Mouse (Mus musculus): ENCODE data around the gene Klf5. TPM values are rescaled to one million over a fixed set of nuclear protein-coding genes. Genes with fewer than 3 reads are reported as not detected.

Klf5 gene
- total RNA-seq (2014; rRNA removed), result 1.5 and 2.4 TPM in 2 replicates
- 3.5 and 3.7 TPM in 2 replicates for polyA plus RNA-seq (2015; fragmentation: Nextera tagmentation; extraction: Ambion mirVana)

- Histone ChIP-seq H3K9ac (replicated peaks; ENCODE audit: low read length) (peak within 1 kb of the TSS; percentile 59), H3K27me3 (ENCODE audit: insufficient read depth, low read length) (no peaks in the 10 kb centered on the region), H3K9me3 (ENCODE audit: low read length) (no peaks in the 10 kb centered on the region), H3K4me3 (ENCODE audit: low read length) (peak within 1 kb of the TSS; percentile 76), H3K36me3 (ENCODE audit: insufficient read depth, low read length) (no peaks in the 10 kb centered on the region), H3K27ac (0 out of 2 replicates have a peak within 1 kb of the TSS, but pooled peaks have one; percentile 3), H3K4me2 (ENCODE audit: low read depth, low read length) (peak within 1 kb of the TSS; percentile 88), H3K4me1 (ENCODE audit: insufficient read depth, low read length) (no peaks in the 10 kb centered on the region)
- TF ChIP-seq CTCF (IDR thresholded peaks at IDR 0.05; ENCODE audit: low read depth), result no peak
- WGBS, result 1% methylated on average over 63 of the region's 67 CpGs
- ATAC-seq (peak; percentile 98), DNase-seq (ENCODE audit: low spot score) (peak; percentile 94)
These were observed at the start of gene Klf5 for GRCm38 (mm10) chr14:99298385-99299021. Klf5 (plus strand) TSS chr14:99298691.

GRCm38 (mm10) chr14:99262026-99262425, 36.5 kb upstream of the Klf5 start:
- Histone ChIP-seq H3K4me1 (ENCODE audit: insufficient read depth, low read length) (no peaks in the 10 kb centered on the region), H3K27ac (no peak overlapping the region), H3K4me2 (ENCODE audit: low read depth, low read length) (no peak overlapping the region), H3K9me3 (ENCODE audit: low read length) (no peaks in the 10 kb centered on the region), H3K4me3 (ENCODE audit: low read length) (no peak overlapping the region), H3K27me3 (ENCODE audit: insufficient read depth, low read length) (no peaks in the 10 kb centered on the region), H3K36me3 (ENCODE audit: insufficient read depth, low read length) (peaks cover under 1% of the 10 kb centered on the region; the same call in 1 of the 2 replicates), H3K9ac (replicated peaks; ENCODE audit: low read length) (no peak overlapping the region)
- no peak for TF ChIP-seq CTCF (IDR thresholded peaks at IDR 0.05; ENCODE audit: low read depth)
- ATAC-seq (no peak), DNase-seq (ENCODE audit: low spot score) (no peak)
- 94% methylated on average over 12 of the region's 12 CpGs for WGBS

- 97% methylated on average over 6 of the region's 6 CpGs for WGBS
- Histone ChIP-seq H3K9ac (replicated peaks; ENCODE audit: low read length) (no peak overlapping the region), H3K27ac (no peak overlapping the region), H3K9me3 (ENCODE audit: low read length) (no peaks in the 10 kb centered on the region), H3K36me3 (ENCODE audit: insufficient read depth, low read length) (no peaks in the 10 kb centered on the region), H3K4me1 (ENCODE audit: insufficient read depth, low read length) (no peaks in the 10 kb centered on the region), H3K4me2 (ENCODE audit: low read depth, low read length) (no peak overlapping the region), H3K27me3 (ENCODE audit: insufficient read depth, low read length) (no peaks in the 10 kb centered on the region), H3K4me3 (ENCODE audit: low read length) (no peak overlapping the region)
- no peak for TF ChIP-seq CTCF (IDR thresholded peaks at IDR 0.05; ENCODE audit: low read depth)
- no peak for ATAC-seq
- DNase-seq (ENCODE audit: low spot score), result no peak
These were observed 34.7 kb upstream of the Klf5 start for GRCm38 (mm10) chr14:99263816-99264215.

- H3K9ac ChIP-seq (replicated peaks; ENCODE audit: low read length), result no peak overlapping the region
- no peaks in the 10 kb centered on the region for H3K9me3 ChIP-seq (ENCODE audit: low read length)
- DNase-seq (ENCODE audit: low spot score), result no peak
- no peak overlapping the region for H3K4me2 ChIP-seq (ENCODE audit: low read depth, low read length)
- H3K4me1 ChIP-seq (ENCODE audit: insufficient read depth, low read length), result no peaks in the 10 kb centered on the region
- H3K27ac ChIP-seq, result no peak overlapping the region
- 94% methylated on average over 14 of the region's 14 CpGs for WGBS
- TF ChIP-seq CTCF (IDR thresholded peaks at IDR 0.05; ENCODE audit: low read depth), result no peak
- no peaks in the 10 kb centered on the region for H3K27me3 ChIP-seq (ENCODE audit: insufficient read depth, low read length)
- H3K4me3 ChIP-seq (ENCODE audit: low read length), result no peak overlapping the region
- ATAC-seq, result no peak
- no peaks in the 10 kb centered on the region for H3K36me3 ChIP-seq (ENCODE audit: insufficient read depth, low read length)
These were observed 32.7 kb upstream of the Klf5 start for GRCm38 (mm10) chr14:99265791-99266190.

GRCm38 (mm10) chr14:99266749-99267148, 31.7 kb upstream of the Klf5 start:
- ATAC-seq (no peak), DNase-seq (ENCODE audit: low spot score) (no peak)
- WGBS, result 40% methylated on average over 5 of the region's 5 CpGs
- Histone ChIP-seq H3K27ac (no peak overlapping the region), H3K27me3 (ENCODE audit: insufficient read depth, low read length) (no peaks in the 10 kb centered on the region), H3K36me3 (ENCODE audit: insufficient read depth, low read length) (no peaks in the 10 kb centered on the region), H3K4me1 (ENCODE audit: insufficient read depth, low read length) (no peaks in the 10 kb centered on the region), H3K9me3 (ENCODE audit: low read length) (no peaks in the 10 kb centered on the region), H3K4me2 (ENCODE audit: low read depth, low read length) (no peak overlapping the region), H3K9ac (replicated peaks; ENCODE audit: low read length) (no peak overlapping the region), H3K4me3 (ENCODE audit: low read length) (no peak overlapping the region)
- no peak for TF ChIP-seq CTCF (IDR thresholded peaks at IDR 0.05; ENCODE audit: low read depth)

GRCm38 (mm10) chr14:99274056-99274455, 24.4 kb upstream of the Klf5 start:
- Histone ChIP-seq H3K4me3 (ENCODE audit: low read length) (no peak overlapping the region), H3K9ac (replicated peaks; ENCODE audit: low read length) (no peak overlapping the region), H3K9me3 (ENCODE audit: low read length) (no peaks in the 10 kb centered on the region), H3K4me1 (ENCODE audit: insufficient read depth, low read length) (no peaks in the 10 kb centered on the region), H3K27ac (no peak overlapping the region), H3K4me2 (ENCODE audit: low read depth, low read length) (no peak overlapping the region), H3K27me3 (ENCODE audit: insufficient read depth, low read length) (no peaks in the 10 kb centered on the region), H3K36me3 (ENCODE audit: insufficient read depth, low read length) (no peaks in the 10 kb centered on the region)
- no peak for ATAC-seq
- no peak for DNase-seq (ENCODE audit: low spot score)
- no peak for TF ChIP-seq CTCF (IDR thresholded peaks at IDR 0.05; ENCODE audit: low read depth)
- WGBS, result 68% methylated on average over 2 of the region's 2 CpGs

GRCm38 (mm10) chr14:99275827-99276226, 22.7 kb upstream of the Klf5 start:
- H3K27me3 ChIP-seq (ENCODE audit: insufficient read depth, low read length), result no peaks in the 10 kb centered on the region
- H3K36me3 ChIP-seq (ENCODE audit: insufficient read depth, low read length), result no peaks in the 10 kb centered on the region
- H3K9ac ChIP-seq (replicated peaks; ENCODE audit: low read length), result no peak overlapping the region
- no peaks in the 10 kb centered on the region for H3K9me3 ChIP-seq (ENCODE audit: low read length)
- H3K4me3 ChIP-seq (ENCODE audit: low read length), result no peak overlapping the region
- no peak for TF ChIP-seq CTCF (IDR thresholded peaks at IDR 0.05; ENCODE audit: low read depth)
- H3K27ac ChIP-seq, result no peak overlapping the region
- H3K4me2 ChIP-seq (ENCODE audit: low read depth, low read length), result no peak overlapping the region
- DNase-seq (ENCODE audit: low spot score) (no peak), ATAC-seq (no peak)
- WGBS, result 34% methylated on average over 4 of the region's 4 CpGs
- H3K4me1 ChIP-seq (ENCODE audit: insufficient read depth, low read length), result no peaks in the 10 kb centered on the region
